Mouse (Mus musculus): ENCODE results near the gene Trib3. TPM values are rescaled to one million over a fixed set of nuclear protein-coding genes. Genes with fewer than 3 reads are reported as not detected.

The Trib3 gene
- total RNA-seq, 2 experiments from 2014 or later, result 0.92 to 1.4 TPM

GRCm38 (mm10) chr2:152349205-152349604 is 5.4 kb upstream of the Trib3 start:
- intact Hi-C loops (cut with DNase I), result no loop called here
- no peak for DNase-seq

- intact Hi-C loops (cut with DNase I), result no loop called here
- no peak for DNase-seq
Observed at GRCm38 (mm10) chr2:152347722-152348121, 3.9 kb upstream of the Trib3 start.

- DNase-seq, result no peak
- intact Hi-C loops (cut with DNase I), result no loop called here
Observed at GRCm38 (mm10) chr2:152346776-152347465, 3.1 kb upstream of the Trib3 start.

GRCm38 (mm10) chr2:152345393-152345792 is 1.6 kb upstream of the Trib3 start:
- intact Hi-C loops (cut with DNase I), result no loop called here
- DNase-seq, result no peak

GRCm38 (mm10) chr2:152344909-152345308 is 1.1 kb upstream of the Trib3 start:
- no peak for DNase-seq
- intact Hi-C loops (cut with DNase I), result no loop called here

GRCm38 (mm10) chr2:152344361-152344760 is 529 bp upstream of the Trib3 start:
- intact Hi-C loops (cut with DNase I), result no loop called here
- no peak for DNase-seq

- DNase-seq, result peak; percentile 55
- intact Hi-C loops (cut with DNase I), result no loop called here
Observed at GRCm38 (mm10) chr2:152339631-152340179, 4.1 kb downstream of the Trib3 start.

- intact Hi-C loops (cut with DNase I), result no loop called here
Observed at GRCm38 (mm10) chr2:152338319-152338718, 5.5 kb downstream of the Trib3 start.

GRCm38 (mm10) chr2:152337591-152338212 is 6.1 kb downstream of the Trib3 start:
- intact Hi-C loops (cut with DNase I), result no loop called here
- no peak for DNase-seq

More at GRCm38 (mm10) chr2:152338319-152338718, 5.5 kb downstream of the Trib3 start:
- DNase-seq, result no peak

GRCm38 (mm10) chr2:152336856-152337255 is 7.0 kb downstream of the Trib3 start:
- peak; percentile 52 for DNase-seq
- intact Hi-C loops (cut with DNase I), result no loop called here

GRCm38 (mm10) chr2:152335289-152335820 is 8.5 kb downstream of the Trib3 start:
- no peak for DNase-seq
- intact Hi-C loops (cut with DNase I), result no loop called here

GRCm38 (mm10) chr2:152333345-152334006 is 10.4 kb downstream of the Trib3 start:
- intact Hi-C loops (cut with DNase I), result no loop called here

GRCm38 (mm10) chr2:152332101-152332825 is 11.6 kb downstream of the Trib3 start, which contains the start of gene Rbck1:
Gene Rbck1, minus strand, starts transcription at chr2:152332653.
- peak; percentile 97 for DNase-seq
- intact Hi-C loops (cut with DNase I), result no loop called here

More at GRCm38 (mm10) chr2:152333345-152334006, 10.4 kb downstream of the Trib3 start:
- no peak for DNase-seq

GRCm38 (mm10) chr2:152330858-152331423 is 12.9 kb downstream of the Trib3 start:
- DNase-seq, result no peak
- intact Hi-C loops (cut with DNase I), result no loop called here

GRCm38 (mm10) chr2:152327980-152328379 is 15.9 kb downstream of the Trib3 start:
- intact Hi-C loops (cut with DNase I), result no loop called here
- DNase-seq, result no peak

- no peak for DNase-seq
- intact Hi-C loops (cut with DNase I), result no loop called here
Observed at GRCm38 (mm10) chr2:152326654-152327053, 17.2 kb downstream of the Trib3 start.

GRCm38 (mm10) chr2:152326157-152326556 is 17.7 kb downstream of the Trib3 start:
- DNase-seq, result no peak
- intact Hi-C loops (cut with DNase I), result no loop called here

GRCm38 (mm10) chr2:152324842-152325241 is 19.0 kb downstream of the Trib3 start:
- DNase-seq, result no peak
- intact Hi-C loops (cut with DNase I), result no loop called here

GRCm38 (mm10) chr2:152323971-152324370 is 19.9 kb downstream of the Trib3 start:
- no peak for DNase-seq
- intact Hi-C loops (cut with DNase I), result no loop called here

GRCm38 (mm10) chr2:152322198-152322597 is 21.6 kb downstream of the Trib3 start:
- no peak for DNase-seq
- intact Hi-C loops (cut with DNase I), result no loop called here
